Mouse (Mus musculus): Measurements from ENCODE around the gene Trmt6. TPM values are rescaled to one million over a fixed set of nuclear protein-coding genes. Genes with fewer than 3 reads are reported as not detected.

Trmt6 gene
- 8.4 and 14.7 TPM in 2 replicates for total RNA-seq (2014; rRNA removed)
- polyA plus RNA-seq (2015; fragmentation: Nextera tagmentation; extraction: Ambion mirVana), result 27.8 and 31.0 TPM in 2 replicates

DNA sequence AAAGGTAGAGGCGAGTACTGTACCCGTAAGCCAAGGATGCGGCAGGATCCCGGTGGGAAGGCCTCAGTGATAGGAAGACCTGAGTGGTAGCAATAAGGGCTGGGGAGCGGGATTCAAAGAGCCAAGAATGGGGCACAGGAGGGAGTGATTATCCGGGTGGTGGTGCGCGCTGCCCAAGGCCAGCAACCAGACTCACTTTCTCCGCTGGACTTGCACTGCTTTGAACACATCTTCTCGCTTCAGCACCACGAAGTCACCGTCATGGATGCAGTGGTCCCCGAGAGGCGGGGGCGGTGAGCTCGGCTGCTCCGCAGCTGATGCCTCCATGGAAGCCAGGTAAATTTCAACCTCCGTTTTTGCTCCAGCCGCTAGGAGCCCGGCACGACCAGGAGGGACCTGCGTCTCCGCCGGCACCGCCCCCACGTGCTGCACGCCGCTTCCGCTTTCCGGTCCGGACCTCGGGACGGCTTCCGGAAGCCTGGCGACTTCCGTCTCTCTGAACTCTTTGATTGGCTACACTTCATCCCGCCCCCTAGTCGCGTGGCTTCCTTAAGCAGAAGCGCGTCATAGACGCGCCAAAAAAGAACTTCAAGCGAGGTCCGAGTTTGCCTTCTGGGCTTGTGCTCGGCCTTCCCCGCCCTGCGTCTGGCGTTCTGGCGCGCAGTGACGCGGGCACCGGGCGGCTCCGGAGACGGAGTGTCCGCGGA, at the start of gene Trmt6, which contains the start of gene Mcm8:
TSS of gene Trmt6 (minus strand) at position 448 of the 707 bp plus-strand sequence.
TSS of gene Mcm8 (plus strand) at position 534 of the 707 bp plus-strand sequence.
- Histone ChIP-seq H3K4me3 (ENCODE audit: low read length) (peak within 1 kb of the TSS; percentile 81), H3K9ac (replicated peaks; ENCODE audit: low read length) (peak within 1 kb of the TSS; percentile 68), H3K36me3 (ENCODE audit: insufficient read depth, low read length) (peaks cover 18% of the 10 kb centered on the region; the same call in 1 of the 2 replicates), H3K4me1 (ENCODE audit: insufficient read depth, low read length) (peaks cover 3% of the 10 kb centered on the region; the same call in 1 of the 2 replicates), H3K9me3 (ENCODE audit: low read length) (no peaks in the 10 kb centered on the region), H3K4me2 (ENCODE audit: low read depth, low read length) (peak within 1 kb of the TSS; percentile 67), H3K27me3 (ENCODE audit: insufficient read depth, low read length) (no peaks in the 10 kb centered on the region), H3K27ac (peak within 1 kb of the TSS; percentile 66; the same call in 1 of the 2 replicates)
- DNase-seq (ENCODE audit: low spot score), result peak; percentile 98
- peak; percentile 55 for TF ChIP-seq CTCF (IDR thresholded peaks at IDR 0.05; ENCODE audit: low read depth)
- 1% methylated on average over 59 of the region's 59 CpGs for WGBS
- peak; percentile 100 for ATAC-seq

GRCm38 (mm10) chr2:132863325-132863724, 47.5 kb upstream of the Trmt6 start:
- ATAC-seq, result no peak
- 96% methylated on average over 2 of the region's 2 CpGs for whole genome bisulfite sequencing

GRCm38 (mm10) chr2:132861456-132861855, 45.6 kb upstream of the Trmt6 start:
- Histone ChIP-seq H3K27ac (no peak overlapping the region), H3K4me3 (ENCODE audit: low read length) (no peak overlapping the region), H3K4me1 (ENCODE audit: insufficient read depth, low read length) (no peaks in the 10 kb centered on the region), H3K9me3 (ENCODE audit: low read length) (no peaks in the 10 kb centered on the region), H3K4me2 (ENCODE audit: low read depth, low read length) (no peak overlapping the region), H3K9ac (replicated peaks; ENCODE audit: low read length) (no peak overlapping the region), H3K27me3 (ENCODE audit: insufficient read depth, low read length) (no peaks in the 10 kb centered on the region), H3K36me3 (ENCODE audit: insufficient read depth, low read length) (peaks cover 6% of the 10 kb centered on the region; the same call in 1 of the 2 replicates)
- ATAC-seq (no peak), DNase-seq (ENCODE audit: low spot score) (no peak)
- no peak for TF ChIP-seq CTCF (IDR thresholded peaks at IDR 0.05; ENCODE audit: low read depth)
- WGBS, result 88% methylated on average over 2 of the region's 2 CpGs

More at GRCm38 (mm10) chr2:132863325-132863724, 47.5 kb upstream of the Trmt6 start:
- Histone ChIP-seq H3K4me1 (ENCODE audit: insufficient read depth, low read length) (no peaks in the 10 kb centered on the region), H3K4me3 (ENCODE audit: low read length) (no peak overlapping the region), H3K9me3 (ENCODE audit: low read length) (no peaks in the 10 kb centered on the region), H3K36me3 (ENCODE audit: insufficient read depth, low read length) (peaks cover 6% of the 10 kb centered on the region; the same call in 1 of the 2 replicates), H3K9ac (replicated peaks; ENCODE audit: low read length) (no peak overlapping the region), H3K4me2 (ENCODE audit: low read depth, low read length) (no peak overlapping the region), H3K27ac (no peak overlapping the region), H3K27me3 (ENCODE audit: insufficient read depth, low read length) (no peaks in the 10 kb centered on the region)
- DNase-seq (ENCODE audit: low spot score), result no peak
- TF ChIP-seq CTCF (IDR thresholded peaks at IDR 0.05; ENCODE audit: low read depth), result no peak

DNA sequence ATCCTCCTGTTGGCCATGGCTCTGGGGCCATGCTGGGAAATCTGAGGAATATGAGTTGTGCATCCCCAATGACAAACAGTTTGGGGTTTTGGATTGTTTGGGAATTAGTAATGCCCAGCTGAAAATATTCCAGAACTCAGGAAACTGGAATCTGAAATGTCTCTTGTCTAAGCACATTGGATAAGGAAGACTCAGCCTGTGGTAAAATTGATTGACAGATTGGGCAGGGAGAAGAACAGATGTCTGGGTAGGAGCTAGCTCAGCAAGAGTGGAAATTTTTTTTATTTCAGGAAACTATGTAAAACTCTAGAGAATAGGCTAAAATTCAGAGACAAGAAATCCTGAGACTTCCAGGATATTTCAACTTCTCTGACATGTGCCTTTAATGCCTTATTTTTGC, 44.6 kb upstream of the Trmt6 start:
- DNase-seq (ENCODE audit: low spot score), result no peak
- no peaks in the 10 kb centered on the region for H3K27me3 ChIP-seq (ENCODE audit: insufficient read depth, low read length)
- H3K9ac ChIP-seq (replicated peaks; ENCODE audit: low read length), result no peak overlapping the region
- H3K27ac ChIP-seq, result no peak overlapping the region
- no peak for ATAC-seq
- H3K36me3 ChIP-seq (ENCODE audit: insufficient read depth, low read length), result peaks cover 2% of the 10 kb centered on the region; the same call in 1 of the 2 replicates
- no peak for TF ChIP-seq CTCF (IDR thresholded peaks at IDR 0.05; ENCODE audit: low read depth)
- no peaks in the 10 kb centered on the region for H3K4me1 ChIP-seq (ENCODE audit: insufficient read depth, low read length)
- H3K4me2 ChIP-seq (ENCODE audit: low read depth, low read length), result no peak overlapping the region
- no peaks in the 10 kb centered on the region for H3K9me3 ChIP-seq (ENCODE audit: low read length)
- H3K4me3 ChIP-seq (ENCODE audit: low read length), result no peak overlapping the region

DNA sequence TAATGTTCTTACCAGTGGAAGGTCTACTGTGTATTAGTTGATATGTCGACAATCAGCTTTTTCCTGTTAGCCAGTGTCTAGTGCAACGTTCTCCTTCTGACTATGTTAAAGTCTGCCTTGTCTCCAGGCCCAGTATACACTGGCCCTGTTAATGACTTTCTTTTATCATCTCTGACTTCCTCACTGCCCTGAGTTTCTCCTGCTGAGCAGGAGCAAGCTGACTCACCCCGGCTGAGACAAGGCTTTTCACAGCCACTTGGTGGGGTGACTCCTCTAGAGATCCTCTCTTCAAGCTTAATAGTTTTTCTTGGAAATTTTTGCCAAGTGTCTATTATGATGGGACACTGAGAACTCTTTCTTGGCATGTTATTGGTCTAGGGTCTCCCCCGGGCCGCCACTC, 40.5 kb upstream of the Trmt6 start:
- Histone ChIP-seq H3K4me2 (ENCODE audit: low read depth, low read length) (no peak overlapping the region), H3K36me3 (ENCODE audit: insufficient read depth, low read length) (peaks cover 11% of the 10 kb centered on the region), H3K27me3 (ENCODE audit: insufficient read depth, low read length) (no peaks in the 10 kb centered on the region), H3K4me3 (ENCODE audit: low read length) (no peak overlapping the region), H3K27ac (no peak overlapping the region), H3K4me1 (ENCODE audit: insufficient read depth, low read length) (no peaks in the 10 kb centered on the region), H3K9ac (replicated peaks; ENCODE audit: low read length) (no peak overlapping the region), H3K9me3 (ENCODE audit: low read length) (no peaks in the 10 kb centered on the region)
- no peak for ATAC-seq
- no peak for TF ChIP-seq CTCF (IDR thresholded peaks at IDR 0.05; ENCODE audit: low read depth)
- WGBS, result 80% methylated on average over 5 of the region's 5 CpGs
- no peak for DNase-seq (ENCODE audit: low spot score)

- Histone ChIP-seq H3K4me1 (ENCODE audit: insufficient read depth, low read length) (peaks cover 2% of the 10 kb centered on the region; the same call in 1 of the 2 replicates), H3K27ac (no peak overlapping the region), H3K4me3 (ENCODE audit: low read length) (no peak overlapping the region), H3K9ac (replicated peaks; ENCODE audit: low read length) (no peak overlapping the region), H3K4me2 (ENCODE audit: low read depth, low read length) (no peak overlapping the region), H3K36me3 (ENCODE audit: insufficient read depth, low read length) (peaks cover 16% of the 10 kb centered on the region), H3K9me3 (ENCODE audit: low read length) (no peaks in the 10 kb centered on the region), H3K27me3 (ENCODE audit: insufficient read depth, low read length) (no peaks in the 10 kb centered on the region)
- WGBS, result 95% methylated on average over 1 of the region's 1 CpGs
- DNase-seq (ENCODE audit: low spot score), result no peak
- no peak for ATAC-seq
- TF ChIP-seq CTCF (IDR thresholded peaks at IDR 0.05; ENCODE audit: low read depth), result no peak
These were observed 37.2 kb upstream of the Trmt6 start for GRCm38 (mm10) chr2:132853051-132853450.

GRCm38 (mm10) chr2:132849141-132849540, 33.3 kb upstream of the Trmt6 start:
- Histone ChIP-seq H3K9me3 (ENCODE audit: low read length) (no peaks in the 10 kb centered on the region), H3K27ac (no peak overlapping the region), H3K36me3 (ENCODE audit: insufficient read depth, low read length) (peaks cover 16% of the 10 kb centered on the region), H3K4me3 (ENCODE audit: low read length) (no peak overlapping the region), H3K27me3 (ENCODE audit: insufficient read depth, low read length) (no peaks in the 10 kb centered on the region), H3K4me1 (ENCODE audit: insufficient read depth, low read length) (peaks cover 10% of the 10 kb centered on the region), H3K4me2 (ENCODE audit: low read depth, low read length) (no peak overlapping the region), H3K9ac (replicated peaks; ENCODE audit: low read length) (no peak overlapping the region)
- peak; percentile 25 for DNase-seq (ENCODE audit: low spot score)
- TF ChIP-seq CTCF (IDR thresholded peaks at IDR 0.05; ENCODE audit: low read depth), result no peak
- no peak for ATAC-seq
- WGBS, result 55% methylated on average over 6 of the region's 6 CpGs
